Mouse (Mus musculus) urinary bladder, adult 2 months (tissue): Measurements from ENCODE around the gene Mylk4. TPM values are rescaled to one million over a fixed set of nuclear protein-coding genes. Genes with fewer than 3 reads are reported as not detected.

Experiments
- DNase-seq: peaks from one replicate; pipeline ENCODE4 v3.0.0; 2022; ENCODE audit warnings: low spot score
- polyA plus RNA-seq: library from polyadenylated mRNA; depleted of rRNA; stranded (reverse); fragments of >200 nt; gene quantifications from 2 replicates; pipeline ENCODE4 v1.2.3, GENCODE M21; 2012

Mylk4 gene
- polyA plus RNA-seq, 1 experiment: 0.01 TPM

DNA sequence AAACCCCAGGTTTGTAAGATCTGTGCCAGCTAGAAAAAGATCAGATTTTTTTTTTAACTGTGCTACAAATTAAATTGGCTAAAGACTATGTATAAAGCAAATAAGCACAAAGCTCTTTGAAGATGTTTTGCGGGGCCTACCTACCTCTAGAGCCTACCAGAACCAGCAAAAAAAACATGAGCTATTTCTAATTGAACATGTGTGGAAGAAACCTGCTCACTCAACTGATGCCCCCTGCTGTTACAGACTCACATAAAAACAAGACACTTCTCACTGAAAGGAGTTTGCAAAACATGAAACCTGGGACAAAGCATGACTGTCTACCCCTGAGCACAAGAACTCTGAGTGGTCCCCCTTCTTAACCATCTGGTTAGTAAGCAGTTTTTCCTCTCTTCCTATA is 13.3 kb upstream of the Mylk4 start:
- DNase-seq: no peak

DNA sequence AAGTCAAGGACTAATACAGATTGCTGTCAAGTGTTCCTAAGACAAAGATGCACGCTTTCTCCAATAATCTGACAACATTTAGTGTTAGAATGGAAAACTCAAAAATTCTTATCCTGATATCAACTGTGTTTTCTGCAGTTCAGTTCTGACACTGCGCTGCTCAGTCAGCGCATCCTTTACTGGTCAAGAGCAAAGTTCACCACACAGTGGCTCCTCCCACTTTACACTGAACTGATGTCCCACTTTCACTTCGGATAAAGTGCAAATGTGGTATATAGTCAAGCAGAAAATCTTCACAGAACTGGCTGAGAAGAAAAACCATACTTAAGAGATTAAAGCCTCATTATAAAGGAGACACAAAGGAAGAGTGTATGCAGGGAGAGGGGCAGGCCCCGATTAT is 11.4 kb upstream of the Mylk4 start:
- DNase-seq: no peak

DNA sequence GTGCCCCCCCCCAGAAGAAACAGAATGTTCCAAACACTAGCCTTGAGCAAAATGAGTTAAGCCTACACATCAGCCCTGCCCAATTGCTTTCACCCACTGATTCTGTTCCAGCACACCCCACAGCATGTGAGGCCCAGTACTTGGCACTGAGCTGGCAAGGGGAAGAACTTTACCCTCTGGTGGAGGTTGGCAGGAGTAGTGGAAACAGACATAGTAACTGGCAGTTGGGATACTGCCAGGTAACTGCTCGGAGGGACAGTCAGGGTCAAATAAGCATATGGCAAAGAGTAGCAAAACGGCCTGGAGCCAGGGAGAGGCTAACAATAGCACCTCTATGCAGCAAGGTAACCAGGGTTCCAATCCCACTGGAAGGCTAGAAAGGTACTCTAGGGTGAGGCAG is 10.9 kb upstream of the Mylk4 start:
- DNase-seq: no peak

DNA sequence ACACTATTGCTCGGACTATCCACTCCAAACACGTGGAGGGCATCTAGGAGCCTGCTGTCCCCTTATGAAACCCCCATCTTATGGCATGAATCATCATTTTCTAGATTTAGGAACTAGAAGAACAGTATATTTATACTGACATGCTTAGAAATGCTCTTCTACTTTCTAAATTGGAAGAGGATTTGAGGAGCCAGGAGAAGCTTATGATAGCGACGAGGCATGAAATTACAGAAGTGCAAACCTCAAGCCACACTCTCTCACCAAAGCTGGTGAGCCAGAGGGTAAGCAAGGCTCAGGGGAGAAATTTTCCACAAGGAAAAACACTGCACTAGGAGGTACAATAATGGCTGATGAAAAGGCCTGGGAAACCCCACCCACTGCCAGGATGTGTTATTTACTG is 6.0 kb upstream of the Mylk4 start:
- DNase-seq: no peak

DNA sequence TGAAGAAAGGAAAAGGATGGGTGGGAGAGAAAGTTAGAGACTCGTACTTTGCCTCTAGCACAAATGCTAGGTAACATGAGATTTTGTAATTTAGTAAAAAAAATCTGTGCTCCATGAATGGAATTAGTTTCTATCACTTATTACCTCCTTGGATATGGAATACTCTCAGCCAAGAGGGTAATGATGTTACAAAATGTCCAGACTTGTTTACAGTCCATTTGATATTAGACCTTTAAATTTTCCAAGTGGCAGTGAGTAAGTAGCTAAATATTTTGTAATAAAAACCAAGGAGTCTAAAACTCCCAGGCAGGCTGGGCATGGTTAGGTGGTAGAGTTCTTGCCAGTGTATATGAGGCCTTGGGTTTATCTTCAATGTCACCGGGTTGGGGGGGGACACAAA is 3.8 kb upstream of the Mylk4 start:
- DNase-seq: no peak

DNA sequence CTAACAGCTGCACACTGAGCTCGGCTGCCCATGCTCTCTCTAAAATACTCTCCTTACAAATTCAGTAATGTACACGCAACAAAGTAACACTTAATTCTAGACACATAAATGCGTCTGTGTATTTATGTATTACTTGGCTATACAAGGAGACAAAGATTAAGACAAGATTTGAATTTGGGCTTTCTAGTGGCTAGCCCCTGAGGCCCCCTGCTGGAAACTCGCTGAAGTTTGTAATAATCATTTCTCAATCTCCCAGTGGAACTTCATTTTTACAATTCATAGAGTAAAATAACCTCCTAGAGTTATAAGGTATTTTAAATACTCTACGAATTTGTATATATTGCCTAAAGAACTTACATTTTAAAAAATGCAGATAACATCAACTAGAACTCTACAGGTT is 699 bp downstream of the Mylk4 start:
- DNase-seq: no peak

DNA sequence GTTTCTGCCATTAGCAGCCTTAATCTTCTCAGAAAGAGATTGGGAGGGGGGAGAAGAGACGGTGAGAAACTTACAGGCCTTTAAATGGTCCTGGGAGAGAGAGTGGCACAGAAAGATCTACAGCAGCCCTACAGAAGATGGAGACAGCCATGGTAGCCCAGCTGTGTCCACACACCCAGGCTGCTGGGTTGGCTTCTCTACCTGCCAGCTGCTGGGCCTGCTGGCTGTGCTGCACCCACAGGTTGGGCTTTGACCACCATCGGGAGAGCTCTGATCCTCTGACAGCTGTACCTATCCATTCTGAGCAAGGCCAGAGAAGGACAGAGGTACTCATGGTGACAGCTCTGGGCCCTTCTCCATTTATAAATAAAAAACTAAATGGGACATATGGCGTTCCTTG is 4.9 kb downstream of the Mylk4 start:
- DNase-seq: no peak

DNA sequence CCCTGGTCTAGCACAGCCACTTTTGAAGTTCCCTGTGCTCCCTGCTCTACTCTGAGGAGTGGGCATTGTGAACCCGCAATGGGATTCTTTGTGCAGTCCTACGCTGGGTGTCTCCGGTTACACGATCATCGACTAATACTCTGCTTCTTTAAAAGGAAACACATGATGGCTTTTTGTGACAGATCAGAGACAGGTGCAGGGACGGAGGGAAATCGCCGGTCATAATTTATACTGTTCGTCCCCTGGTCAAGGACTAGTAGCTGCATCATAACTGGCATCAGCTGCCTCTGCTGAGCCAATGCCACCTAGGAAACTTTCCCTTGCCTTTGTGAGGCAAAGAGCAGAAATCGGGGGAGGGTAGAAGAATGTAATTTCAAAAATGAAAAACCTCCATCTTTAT is 7.4 kb downstream of the Mylk4 start:
- no peak for DNase-seq

DNA sequence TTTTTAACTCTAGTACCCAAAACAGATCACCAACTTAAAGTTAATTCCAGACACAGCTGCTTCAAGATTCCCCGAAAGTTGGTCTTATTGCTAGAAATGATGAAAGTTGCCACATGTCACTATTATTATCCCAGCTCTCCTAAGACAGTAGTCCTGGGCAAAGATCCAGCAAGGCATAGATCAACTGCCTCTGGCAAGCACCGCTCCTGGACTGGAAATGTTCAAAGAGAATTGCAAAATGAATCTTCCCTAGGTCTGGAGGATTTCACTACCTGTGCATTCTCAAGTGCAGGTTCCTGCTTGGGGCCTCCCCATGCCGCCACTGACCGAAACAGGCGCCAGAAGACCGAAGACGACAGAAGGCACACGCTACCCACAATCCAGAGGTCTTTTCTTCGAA is 7.9 kb downstream of the Mylk4 start:
- no peak for DNase-seq

DNA sequence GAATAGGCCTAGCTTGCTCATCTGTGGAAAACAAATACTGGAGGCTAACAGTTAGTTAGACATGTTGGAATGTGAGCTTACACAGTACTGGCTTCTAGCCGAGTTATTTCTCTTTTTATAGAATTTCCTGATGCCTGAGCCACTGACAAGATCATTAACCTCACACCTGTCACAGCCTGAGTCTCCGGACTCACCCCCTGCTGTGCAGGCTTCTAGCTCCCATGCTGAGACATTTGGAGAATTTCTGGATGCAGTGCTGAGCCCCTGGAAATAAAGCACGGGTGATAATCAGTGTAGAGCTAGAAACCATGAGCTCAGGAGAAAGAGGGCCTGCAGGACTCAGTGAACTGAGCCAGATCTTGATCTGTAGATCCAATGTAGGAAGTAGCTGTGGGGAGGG is 13.8 kb downstream of the Mylk4 start:
- DNase-seq: no peak

DNA sequence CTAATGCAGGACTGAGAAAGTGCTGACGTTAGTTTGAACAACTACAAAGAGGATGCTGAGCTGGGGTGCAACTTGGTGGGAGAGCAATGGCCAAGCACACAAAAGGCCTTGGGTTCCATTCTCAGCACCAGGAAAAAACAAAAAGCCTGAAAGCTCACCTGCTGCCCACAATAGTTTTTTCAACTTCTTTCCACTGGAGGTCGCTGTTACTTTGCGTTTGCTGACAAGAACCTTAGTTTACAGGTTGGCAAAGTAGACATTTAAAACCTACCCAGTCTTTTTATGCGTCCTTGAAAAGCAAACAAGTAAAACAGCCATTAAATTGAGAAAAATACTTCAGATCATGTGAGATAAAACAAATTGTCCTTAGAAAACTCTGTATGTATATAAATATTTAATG is 15.7 kb downstream of the Mylk4 start:
- no peak for DNase-seq

DNA sequence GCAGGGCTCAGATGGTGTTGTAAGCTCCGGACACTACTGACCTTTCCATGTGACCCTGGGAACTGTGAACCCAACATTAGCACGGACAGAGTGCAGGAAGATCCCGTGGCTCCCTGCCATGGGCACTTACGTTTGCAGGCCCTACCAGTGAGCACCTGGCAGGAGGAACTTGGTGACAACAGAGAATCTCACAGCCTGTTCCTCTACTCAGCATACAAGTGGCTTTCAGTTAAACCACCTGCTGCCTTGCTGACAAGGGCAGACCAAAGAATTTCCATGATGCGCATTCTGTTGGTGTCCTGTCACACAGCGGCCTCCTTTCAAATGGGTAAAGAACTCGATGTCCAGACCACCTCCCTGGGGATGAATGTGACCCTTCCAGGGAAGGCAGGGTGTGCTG is 19.3 kb downstream of the Mylk4 start:
- no peak for DNase-seq

DNA sequence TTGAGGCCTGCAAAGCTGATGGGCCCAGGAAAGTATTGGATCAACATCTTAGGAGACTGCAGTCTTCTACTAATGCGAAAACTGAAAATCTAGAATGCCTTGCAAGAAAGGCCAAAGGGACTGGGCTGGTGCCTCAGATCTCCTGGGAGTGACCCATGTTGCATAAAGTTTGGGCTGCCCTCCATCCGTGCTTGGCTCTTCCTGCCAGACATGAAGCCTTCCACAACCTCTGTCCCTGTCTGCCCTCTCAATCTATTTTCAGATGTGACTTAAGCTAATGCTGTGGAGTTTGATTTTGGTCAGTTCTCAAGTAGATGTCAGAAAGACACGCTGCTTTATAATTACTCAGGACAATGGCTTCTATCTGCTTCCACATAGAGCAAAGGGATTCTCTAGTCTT is 20.6 kb downstream of the Mylk4 start:
- DNase-seq: no peak

DNA sequence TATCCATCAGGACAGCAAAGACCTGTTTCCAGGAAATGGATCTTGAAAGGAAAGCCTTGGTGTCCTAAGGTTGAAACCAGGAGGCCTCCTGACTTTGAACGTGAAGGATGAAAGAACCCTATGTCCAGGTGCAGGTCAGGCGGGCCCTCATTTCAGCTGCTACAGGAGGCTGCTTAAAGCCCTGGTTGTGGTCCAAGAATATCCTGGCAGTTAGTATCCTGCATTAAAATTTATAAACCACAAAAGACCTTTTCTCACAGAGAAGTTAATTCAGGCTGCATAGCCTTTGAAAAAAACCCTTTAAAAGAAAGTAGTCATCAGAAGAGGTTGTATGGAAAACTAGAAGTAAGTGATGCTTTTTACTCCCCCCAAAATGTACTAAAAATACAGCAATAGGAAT is 23.0 kb downstream of the Mylk4 start:
- DNase-seq: no peak

DNA sequence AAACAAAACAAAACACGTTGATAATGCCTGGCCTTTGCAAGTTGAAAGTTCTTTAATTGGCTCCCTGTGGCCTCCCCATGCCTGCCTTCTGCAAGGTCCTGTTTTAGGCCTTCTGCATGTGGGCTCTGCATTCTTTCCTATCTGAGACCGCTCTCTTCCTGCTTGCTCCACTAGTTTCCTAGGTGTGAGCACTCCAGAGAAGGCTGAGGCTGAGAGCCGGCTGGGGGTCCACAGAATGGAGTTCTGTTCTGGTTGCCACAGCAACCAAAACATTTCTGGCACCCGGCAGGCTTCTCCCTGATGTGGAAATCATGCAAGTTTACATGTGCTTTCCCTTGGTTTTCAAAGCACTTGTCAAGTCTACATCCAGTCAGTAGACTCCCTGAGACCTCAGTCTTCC is 24.7 kb downstream of the Mylk4 start:
- DNase-seq: no peak

DNA sequence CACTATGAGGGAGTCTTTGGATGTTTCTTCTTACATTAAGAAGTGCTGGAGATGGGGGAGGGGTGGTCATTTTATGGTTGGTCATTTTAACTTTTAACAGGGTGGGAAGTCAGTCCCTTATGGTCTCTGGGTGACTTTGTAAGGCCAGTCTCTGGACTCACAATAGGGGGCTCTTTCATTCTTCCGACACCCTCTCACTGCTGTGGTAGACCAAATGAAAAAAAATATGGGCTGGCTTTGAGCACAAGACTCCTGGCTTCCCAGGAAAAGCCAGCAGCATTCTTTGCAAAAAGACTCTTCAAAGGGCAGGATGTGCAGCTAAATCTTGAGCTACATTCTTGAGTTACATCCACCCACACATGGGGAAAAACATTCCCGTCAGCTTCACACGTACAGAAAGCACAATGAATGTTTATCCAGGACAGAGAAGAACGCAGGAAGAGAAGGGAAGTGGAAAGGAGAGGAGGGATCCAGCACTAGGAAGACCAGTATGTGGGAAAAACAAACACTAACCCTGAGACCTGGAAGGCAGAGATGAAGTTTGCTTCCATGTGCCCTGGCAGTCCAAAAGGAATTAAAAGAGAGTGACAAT is 31.6 kb downstream of the Mylk4 start:
- DNase-seq: no peak

DNA sequence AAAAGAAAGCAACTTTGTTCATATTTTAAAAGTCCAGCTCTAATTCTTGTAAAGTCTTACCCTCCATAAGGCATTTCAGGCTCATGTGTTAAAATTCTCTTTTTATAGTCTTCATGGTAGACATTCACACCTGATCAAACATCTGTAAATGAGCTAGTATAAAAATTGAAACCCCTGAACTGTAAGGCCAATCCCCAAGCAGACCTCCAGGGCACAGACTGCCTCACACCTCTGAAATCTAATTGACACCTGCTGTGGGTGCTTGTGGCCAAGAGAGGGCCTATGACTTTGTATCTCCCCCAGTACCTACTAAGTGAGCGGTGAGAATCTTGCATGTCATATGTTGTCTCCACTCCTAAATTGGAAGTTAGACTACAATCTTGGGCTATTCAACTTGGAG is 33.2 kb downstream of the Mylk4 start:
- DNase-seq: no peak

DNA sequence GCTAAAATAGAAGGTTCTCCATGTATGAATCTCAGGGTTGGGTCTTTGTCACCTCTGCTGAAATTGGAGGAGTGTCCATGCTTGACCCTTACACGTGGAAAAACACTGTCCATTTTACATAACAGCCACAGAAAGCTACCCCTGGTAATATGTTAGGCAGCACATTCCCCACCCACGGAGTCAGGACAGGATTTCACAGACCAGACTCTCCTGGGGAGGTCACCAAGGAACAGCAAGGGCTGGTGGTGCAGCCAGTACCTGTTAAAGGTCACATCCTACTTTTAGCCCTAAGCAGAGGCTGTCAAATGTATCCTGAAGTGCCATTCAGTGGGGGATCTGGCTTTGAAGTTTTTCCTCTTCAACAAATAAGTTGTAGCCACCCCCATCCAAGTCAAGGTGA is 35.3 kb downstream of the Mylk4 start:
- DNase-seq: no peak

DNA sequence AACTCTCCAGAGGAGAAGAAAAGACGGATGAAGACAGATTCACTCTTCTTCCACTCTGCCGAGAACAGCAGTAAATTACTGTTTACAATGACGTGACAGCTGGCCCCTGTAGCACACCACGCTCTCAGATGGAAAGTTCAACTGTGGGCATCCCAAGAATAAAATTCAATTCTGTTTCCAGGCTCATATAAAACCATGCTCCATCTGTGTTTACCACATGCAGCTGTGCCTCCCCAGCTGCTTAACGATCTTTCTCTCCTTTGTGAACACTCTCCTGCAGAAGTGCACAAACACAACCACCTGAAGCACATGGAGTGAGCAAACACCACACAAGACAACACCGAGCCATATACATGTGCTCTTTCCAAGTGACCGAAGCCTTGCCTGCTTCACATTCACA is 42.6 kb downstream of the Mylk4 start:
- DNase-seq: no peak

DNA sequence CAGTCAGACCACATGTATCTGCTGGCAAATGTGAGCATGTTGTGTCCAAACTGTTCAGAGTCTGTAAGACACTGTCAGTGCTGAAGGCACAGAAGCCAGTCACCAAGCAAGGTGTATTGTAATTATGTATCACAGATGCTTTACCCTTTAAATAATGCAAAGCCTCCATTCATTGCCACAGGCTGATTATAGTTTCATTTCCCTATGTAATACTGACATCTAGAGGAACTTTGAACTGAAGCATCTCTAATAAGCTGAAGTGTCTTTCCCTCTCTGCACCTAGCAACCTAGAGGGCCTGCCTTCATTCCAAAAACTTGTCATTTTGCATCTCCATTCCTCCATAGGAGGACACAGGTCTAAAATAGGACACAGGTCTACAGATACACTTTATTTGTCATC is 52.5 kb downstream of the Mylk4 start:
- no peak for DNase-seq

DNA sequence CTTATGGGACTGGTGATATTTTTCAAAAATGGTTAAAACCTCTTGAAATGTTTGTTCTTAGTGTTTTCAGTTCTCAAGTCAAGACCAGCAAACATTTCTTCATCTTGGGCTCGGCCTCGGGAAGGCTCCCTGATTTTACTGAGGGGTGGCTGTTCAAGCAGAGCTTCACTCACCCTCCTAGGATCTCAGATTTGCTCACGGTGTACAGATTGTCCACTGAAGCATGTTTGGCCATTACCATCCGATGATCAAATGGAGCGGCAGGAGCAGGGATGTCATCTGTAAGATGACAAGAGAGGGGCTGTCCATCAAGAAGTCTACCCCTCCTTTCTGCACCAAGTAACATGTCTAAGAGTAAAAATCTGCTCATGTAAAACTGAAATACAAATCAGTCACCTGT is 59.1 kb downstream of the Mylk4 start:
- no peak for DNase-seq

DNA sequence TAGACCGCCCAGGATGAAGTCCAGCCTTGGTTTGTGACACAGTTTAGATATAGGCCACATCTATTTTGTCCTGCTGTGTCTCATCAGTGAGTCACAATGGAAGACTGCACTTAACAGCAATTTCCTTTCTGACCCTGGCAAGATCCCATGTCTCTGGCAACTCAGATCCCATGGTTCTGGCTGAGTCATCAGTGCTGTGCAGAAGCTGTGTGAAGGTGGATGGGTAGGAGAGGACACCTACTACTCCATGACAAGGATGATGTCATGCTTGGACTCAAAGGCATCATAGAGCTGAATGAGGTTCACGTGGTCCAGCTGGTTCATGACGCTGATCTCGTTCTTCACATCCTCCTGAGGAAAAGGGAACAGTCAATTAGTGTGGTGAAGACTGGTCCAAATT is 62.0 kb downstream of the Mylk4 start:
- DNase-seq: no peak

DNA sequence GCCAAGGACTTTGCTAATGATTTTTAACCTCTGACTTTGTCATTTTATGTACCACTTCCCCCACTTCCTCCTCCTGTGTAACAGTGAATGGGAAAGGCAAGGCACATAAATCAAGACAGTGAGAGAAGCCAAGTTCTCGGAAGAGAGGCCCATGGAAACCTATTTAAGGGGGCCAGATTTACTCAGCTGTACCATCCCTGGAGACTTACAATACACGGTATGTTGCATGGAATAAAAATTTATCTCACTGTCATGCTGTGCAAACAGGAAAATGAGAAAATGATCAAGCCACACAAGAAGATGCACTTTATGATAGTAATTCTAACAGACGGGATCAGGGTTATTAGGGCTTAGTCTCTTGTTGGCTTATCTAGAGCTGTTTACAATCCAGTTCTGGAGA is 64.5 kb downstream of the Mylk4 start:
- no peak for DNase-seq

DNA sequence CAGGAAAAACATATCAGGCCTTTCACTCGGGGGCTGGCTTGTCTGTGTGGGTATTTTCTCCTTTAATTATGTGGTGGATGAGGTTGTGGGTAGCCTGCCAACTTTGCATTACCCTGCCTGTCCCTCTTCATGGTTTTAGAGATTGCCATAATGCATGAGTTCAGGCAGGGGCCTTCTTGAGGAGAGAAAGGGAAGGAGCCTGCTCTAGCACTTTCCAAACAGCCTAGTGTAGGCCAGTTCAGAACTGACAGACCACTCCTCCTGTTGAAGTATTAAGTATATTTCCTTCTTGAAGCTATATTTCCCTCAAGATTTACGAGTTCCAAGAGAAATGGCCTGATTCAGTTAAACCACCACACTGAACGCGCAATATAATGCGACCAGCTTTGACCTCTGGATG is 66.0 kb downstream of the Mylk4 start:
- DNase-seq: no peak

DNA sequence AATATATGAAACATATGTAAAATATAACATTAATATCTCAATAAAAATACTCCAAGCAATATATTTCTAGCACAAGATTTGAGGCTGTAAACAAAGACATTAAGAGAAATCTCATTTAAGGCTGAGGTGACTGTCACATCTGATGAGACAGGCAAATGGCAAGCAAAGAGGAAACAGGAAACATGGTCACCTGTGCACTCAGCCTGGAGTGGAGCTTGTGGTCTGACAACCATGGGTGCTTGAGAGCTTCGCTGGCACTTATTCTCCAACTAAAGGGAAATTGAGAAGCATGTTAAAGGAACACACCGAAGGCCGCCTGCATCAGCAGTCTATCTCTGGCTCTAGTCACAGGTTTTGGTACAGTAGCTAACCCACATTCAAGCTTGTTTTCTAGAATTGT is 71.2 kb downstream of the Mylk4 start:
- DNase-seq: no peak
